Mouse (Mus musculus) embryonic stem cell, embryonic (primary cell): ENCODE data around the gene Tecr.

Source experiments
- CTCF ChIA-PET, 4 experiments: fragments of 300-600 bp in 2 of 4; fragments of 350-600 bp in 2 of 4; sonication (Branson Sonifier 250); formaldehyde crosslinking; loops; one replicate each; lab custom pipeline; 2022; ENCODE audit warnings: inconsistent platforms in 2 of 4; lab: Charles Lee
- POLR2A ChIA-PET, 4 experiments: fragments of 300-600 bp in 2 of 4; fragments of 350-600 bp in 2 of 4; sonication (Branson Sonifier 250); formaldehyde crosslinking; loops; one replicate each; lab custom pipeline; 2022; ENCODE audit warnings: antibody characterized with exemption in 4 of 4, inconsistent platforms in 1 of 4; lab: Charles Lee

The Tecr gene

DNA sequence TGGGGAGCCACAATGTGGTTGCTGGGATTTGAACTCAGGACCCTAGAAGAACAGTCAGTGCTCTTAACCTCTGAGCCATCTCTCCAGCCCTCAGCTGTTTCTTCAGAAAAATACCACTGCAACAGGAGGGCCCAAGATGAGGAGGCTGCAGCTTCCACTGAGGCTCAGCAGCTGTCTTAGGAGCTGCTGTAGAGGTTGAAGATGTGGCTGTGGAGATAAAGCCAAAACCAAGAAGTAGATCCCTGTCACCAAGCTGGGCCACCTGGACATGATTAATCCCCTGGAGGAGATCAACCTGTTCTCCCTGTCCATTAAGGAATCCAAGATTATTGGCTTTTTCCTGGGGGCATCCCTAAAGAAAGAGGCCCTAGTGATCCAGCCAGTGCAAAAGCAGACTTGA is 8.0 kb downstream of the Tecr start:
- CTCF ChIA-PET = interaction anchor here in 2 of 4 experiments (0.6 to 2.1 kb wide), 2 partner anchors 22 to 23 kb away, joined by 7 to 13 read pairs; no protein-coding TSS in a partner anchor
- POLR2A ChIA-PET = interaction anchor here in 2 of 4 experiments (1.0 to 2.8 kb wide), 5 partner anchors 9 to 140 kb away, joined by 3 to 9 read pairs (median 5); no protein-coding TSS in a partner anchor

DNA sequence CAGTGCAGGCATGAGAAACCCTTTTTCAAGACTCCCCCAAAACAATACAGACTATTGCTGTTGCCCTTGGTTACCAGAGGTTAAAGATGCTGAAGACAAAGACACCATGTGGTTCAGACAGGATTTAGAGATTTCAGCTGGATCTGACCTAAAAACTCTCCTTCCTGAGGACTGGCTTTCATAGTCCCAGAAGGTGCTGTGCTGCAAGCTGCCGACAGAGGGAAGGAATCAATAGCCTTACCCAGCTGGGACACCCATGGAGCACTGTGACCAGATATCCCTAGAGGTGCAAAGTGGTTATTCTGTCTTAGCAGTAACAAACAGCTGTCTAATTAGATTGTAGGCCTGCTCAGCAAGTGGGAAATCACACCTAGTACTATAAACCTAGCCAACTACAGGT is 9.6 kb downstream of the Tecr start:
- ChIA-PET CTCF (interaction anchor here (0.9 to 2.5 kb wide), 11 partner anchors 9 to 33 kb away, joined by 3 to 14 read pairs (median 4); partner anchors contain the start of gene Tecr (in 1 of the 4)), POLR2A (interaction anchor here (0.6 to 3.8 kb wide), 9 partner anchors 8 to 1281 kb away, joined by 3 to 35 read pairs (median 3); partner anchors contain the start of genes Dnajb1 (in 2 of the 4) and Tecr (in 2 of the 4))

DNA sequence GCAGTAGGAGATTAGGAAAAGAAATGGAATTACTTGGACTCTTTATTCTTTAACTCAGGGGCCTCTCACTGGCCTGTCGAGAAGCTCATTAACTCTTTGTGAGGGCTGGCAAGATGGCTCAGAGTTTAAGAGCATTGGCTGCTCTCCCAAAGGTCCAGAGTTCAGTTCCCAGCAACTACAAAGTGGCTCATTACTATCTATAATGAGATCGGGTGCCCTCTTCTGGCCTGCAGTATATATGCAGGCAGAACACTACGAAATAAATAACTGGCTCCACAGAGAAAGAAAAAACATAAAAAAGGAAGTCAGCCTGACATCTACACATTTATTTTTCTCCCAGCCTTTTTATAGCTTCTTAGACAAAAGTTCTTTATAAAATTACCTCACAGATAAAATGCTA is 11.4 kb downstream of the Tecr start:
- ChIA-PET CTCF (interaction anchor here in 2 of 4 experiments (0.7 to 2.5 kb wide), 5 partner anchors 11 to 61 kb away, joined by 3 to 14 read pairs (median 3); partner anchors contain the start of genes Dnajb1 (in 1 of the 2) and Tecr (in 1 of the 2)), POLR2A (interaction anchor here in 2 of 4 experiments (0.6 to 3.8 kb wide), 6 partner anchors 11 to 264 kb away, joined by 3 to 35 read pairs (median 4); partner anchors contain the start of genes Dnajb1 (in 2 of the 2), Tecr (in 2 of the 2) and Elmod2 (in 1 of the 2))

DNA sequence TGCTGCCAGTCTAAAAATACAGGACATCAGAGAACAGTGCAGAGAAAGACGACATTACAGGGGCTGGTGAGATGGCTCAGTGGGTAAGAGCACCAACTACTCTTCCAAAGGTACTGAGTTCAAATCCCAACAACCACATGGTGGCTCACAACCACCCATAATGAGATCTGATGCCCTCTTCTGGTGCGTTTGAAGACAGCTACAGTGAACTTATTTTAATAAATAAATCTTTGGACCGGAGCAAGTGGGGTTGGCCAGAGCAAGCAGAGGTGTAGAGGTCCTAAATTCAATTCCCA is 12.8 kb downstream of the Tecr start:
- ChIA-PET POLR2A (interaction anchor here (0.6 to 9.1 kb wide), 30 partner anchors 9 to 441 kb away, joined by 3 to 67 read pairs (median 6); partner anchors contain the start of genes Tecr (in 4 of the 4), Dnajb1 (in 3 of the 4), Ndufb7 (in 2 of the 4) and Asf1b (in 1 of the 4)), CTCF (interaction anchor here in 3 of 4 experiments (0.6 to 1.1 kb wide), 17 partner anchors 12 to 1035 kb away, joined by 3 to 6 read pairs (median 4); partner anchors contain the start of genes Ndufb7 (in 1 of the 3) and Tecr (in 1 of the 3))

DNA sequence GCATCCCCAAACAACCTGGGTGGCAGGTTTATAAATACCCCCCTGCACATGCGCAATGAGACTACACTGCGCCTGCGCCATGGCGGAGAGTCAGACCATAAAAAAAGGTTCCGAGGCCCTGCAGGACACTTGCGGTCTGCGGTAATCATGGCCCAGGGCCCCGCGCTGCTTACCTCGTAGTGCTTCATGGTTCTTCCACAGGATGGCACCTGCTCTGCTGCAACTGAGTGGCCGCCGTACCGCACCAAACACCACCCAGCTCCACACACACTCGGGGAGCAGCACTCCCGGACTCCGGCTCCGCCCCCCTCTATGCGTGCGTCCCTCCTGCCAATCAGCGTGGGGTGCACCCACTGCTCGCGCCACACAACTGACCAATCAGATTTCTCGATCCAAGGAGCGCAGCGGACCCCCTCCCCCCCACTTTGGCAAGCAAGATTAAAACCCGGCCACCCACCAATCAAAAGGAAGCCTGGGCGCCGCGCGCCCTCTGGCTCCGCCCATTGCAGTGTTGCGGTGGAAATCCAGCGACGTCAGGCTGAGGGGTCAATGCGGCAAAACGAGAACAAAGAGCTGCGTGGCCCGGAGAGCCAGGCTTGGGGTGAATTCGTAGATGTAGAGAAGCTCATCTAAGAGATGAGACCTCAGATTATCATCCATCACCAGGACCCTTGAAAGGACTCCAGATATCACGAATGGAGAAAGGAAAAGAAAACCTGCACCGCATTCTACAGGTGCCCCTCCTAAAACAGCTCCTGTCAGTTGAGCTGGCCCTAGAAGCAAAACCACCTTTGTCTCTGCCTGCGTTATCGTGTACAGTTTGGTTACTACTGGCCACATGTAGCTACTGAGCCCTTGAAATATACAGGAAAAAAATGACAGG is 13.4 kb downstream of the Tecr start:
- ChIA-PET POLR2A (interaction anchor here (0.6 to 9.1 kb wide), 35 partner anchors 8 to 441 kb away, joined by 3 to 67 read pairs (median 4); partner anchors contain the start of genes Tecr (in 4 of the 4), Dnajb1 (in 3 of the 4), Asf1b (in 2 of the 4) and Gm10644 (in 2 of the 4)), CTCF (interaction anchor here in 3 of 4 experiments (0.6 to 1.1 kb wide), 20 partner anchors 12 to 1035 kb away, joined by 3 to 6 read pairs (median 3); partner anchors contain the start of genes Ndufb7 (in 1 of the 3) and Tecr (in 1 of the 3))

DNA sequence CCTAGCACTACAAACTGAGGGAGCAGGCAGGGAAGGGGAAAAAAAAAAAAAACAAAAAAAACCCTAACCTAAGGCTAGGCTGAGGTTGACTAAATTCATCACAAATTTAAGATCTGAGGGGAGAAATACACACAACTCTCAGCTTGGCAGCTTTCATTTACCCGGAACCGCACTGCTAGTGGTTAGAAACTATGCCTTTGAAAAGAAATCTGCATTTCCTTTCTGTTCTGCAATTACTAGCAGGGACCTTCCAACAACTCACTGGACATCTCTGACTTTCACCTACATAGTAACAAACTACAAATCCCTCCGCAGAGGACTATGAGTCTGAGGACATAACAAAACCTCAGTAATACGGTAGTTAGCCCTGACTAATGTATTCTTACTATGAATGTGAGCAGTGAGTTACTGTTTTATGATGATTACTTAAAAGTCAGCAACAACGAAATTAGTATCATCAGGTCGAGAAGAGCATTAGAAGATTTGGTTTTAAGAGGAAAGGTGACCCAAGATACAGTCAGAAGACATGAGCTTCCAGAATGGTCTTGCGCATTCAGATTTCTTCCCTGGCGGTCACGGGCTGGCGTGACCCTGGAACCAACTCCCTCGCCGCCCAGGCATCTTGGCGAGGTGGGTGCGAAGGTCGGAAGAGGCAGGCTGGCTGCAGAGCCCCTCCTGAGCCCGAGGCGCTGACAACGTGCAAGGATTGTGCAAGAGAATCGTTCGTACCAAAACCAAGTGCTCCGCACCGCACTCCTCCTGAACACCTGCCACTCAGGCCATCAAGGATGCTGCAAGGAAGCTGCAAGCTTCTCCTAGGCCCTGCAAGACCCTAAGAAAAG is 14.2 kb downstream of the Tecr start:
- CTCF ChIA-PET = interaction anchor here in 2 of 4 experiments (0.6 to 1.1 kb wide), 3 partner anchors 27 to 363 kb away, joined by 3 to 4 read pairs (median 3); partner anchors contain the start of gene Ndufb7 (in 1 of the 2)
- POLR2A ChIA-PET = interaction anchor here in 3 of 4 experiments (0.7 to 9.1 kb wide), 24 partner anchors 7 to 434 kb away, joined by 3 to 67 read pairs (median 6); partner anchors contain the start of genes Tecr (in 3 of the 3), Dnajb1 (in 2 of the 3), Ndufb7 (in 2 of the 3) and Asf1b (in 1 of the 3)

DNA sequence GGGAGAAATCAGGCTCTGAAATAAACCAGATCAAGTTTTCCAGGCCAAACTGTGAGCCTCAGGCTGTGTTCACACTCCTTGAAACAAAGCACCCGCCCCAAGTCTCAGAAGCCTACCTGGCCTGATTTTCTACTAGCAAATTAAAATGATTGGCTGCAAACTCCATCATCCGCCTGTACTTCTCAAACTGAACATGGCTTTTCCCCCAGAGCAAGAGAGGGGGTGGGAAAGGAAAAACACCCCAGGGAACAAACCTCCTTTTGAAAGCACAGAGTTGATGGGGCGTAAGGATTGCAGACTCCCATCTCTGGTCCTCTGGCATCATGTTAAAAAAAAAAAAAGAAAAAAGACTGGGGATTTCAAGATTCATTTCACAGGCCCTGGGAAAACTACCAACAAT is 15.1 kb downstream of the Tecr start:
- POLR2A ChIA-PET = interaction anchor here in 3 of 4 experiments (0.7 to 9.1 kb wide), 15 partner anchors 9 to 363 kb away, joined by 3 to 67 read pairs (median 5); partner anchors contain the start of genes Dnajb1 (in 3 of the 3), Tecr (in 3 of the 3), Asf1b (in 1 of the 3) and Gm10644 (in 1 of the 3)
- CTCF ChIA-PET = interaction anchor here in 1 of 4 experiments (1.0 kb wide), 1 partner anchor 307 kb away, joined by 4 read pairs; the partner anchor contains the start of gene Adgrl1

DNA sequence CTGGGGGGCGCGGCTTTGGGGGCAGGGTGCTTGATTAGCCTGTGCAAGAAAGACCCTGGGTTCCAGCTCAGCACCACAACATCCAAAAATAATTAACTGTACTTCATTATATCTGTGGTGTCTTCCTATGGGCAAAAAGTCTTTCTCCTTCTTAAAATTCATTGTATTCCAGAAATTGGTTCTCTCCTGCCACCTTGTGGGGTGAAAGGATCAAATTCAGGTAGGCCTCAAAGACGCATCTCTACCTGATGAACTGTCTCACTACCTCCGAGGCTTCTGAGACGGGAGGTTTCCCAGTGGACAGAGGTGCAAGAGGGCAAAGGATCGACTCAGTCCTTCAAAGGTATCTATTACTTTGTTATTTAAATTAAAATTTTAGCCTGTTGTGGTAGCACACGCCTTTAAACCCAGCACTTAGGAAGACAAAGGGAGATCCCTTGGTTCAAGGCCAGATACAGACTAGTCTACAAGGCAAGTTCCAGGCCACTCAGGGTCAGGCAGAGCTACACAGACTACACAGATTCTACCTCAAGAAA is 17.2 kb downstream of the Tecr start:
- ChIA-PET CTCF (interaction anchor here in 3 of 4 experiments (0.6 to 1.6 kb wide), 3 partner anchors 24 to 186 kb away, joined by 3 to 4 read pairs (median 3); partner anchors contain the start of gene Ndufb7 (in 1 of the 3)), POLR2A (interaction anchor here in 3 of 4 experiments (1.0 to 9.1 kb wide), 9 partner anchors 8 to 23 kb away, joined by 3 to 67 read pairs (median 10); partner anchors contain the start of genes Dnajb1 (in 2 of the 3), Tecr (in 2 of the 3) and Ndufb7 (in 1 of the 3))

DNA sequence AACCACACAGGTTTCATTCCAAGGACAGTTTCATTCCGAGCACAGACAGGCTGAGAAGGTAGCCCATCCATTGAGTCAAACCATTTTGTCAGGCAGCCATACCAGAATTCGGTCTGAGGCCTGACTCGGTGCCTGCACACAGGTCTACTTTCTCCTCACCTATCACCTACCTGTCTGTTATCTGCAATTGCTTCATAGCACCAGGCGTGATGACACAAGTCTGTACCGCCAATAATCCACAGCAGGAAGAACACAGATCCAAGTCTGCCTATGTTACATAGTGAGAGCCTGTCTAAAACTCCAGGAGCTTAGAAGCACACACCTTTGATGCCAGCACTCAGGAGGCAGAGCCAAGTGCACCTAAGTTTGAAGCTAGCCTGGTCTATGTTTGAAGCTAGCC is 18.9 kb downstream of the Tecr start:
- ChIA-PET CTCF (interaction anchor here in 2 of 4 experiments (1.0 to 1.2 kb wide), 4 partner anchors 11 to 367 kb away, joined by 3 to 4 read pairs (median 3); partner anchors contain the start of gene Asf1b (in 1 of the 2)), POLR2A (interaction anchor here in 2 of 4 experiments (1.2 to 9.1 kb wide), 10 partner anchors 9 to 22 kb away, joined by 3 to 67 read pairs (median 8); partner anchors contain the start of genes Dnajb1 (in 2 of the 2), Ndufb7 (in 2 of the 2) and Tecr (in 2 of the 2))

DNA sequence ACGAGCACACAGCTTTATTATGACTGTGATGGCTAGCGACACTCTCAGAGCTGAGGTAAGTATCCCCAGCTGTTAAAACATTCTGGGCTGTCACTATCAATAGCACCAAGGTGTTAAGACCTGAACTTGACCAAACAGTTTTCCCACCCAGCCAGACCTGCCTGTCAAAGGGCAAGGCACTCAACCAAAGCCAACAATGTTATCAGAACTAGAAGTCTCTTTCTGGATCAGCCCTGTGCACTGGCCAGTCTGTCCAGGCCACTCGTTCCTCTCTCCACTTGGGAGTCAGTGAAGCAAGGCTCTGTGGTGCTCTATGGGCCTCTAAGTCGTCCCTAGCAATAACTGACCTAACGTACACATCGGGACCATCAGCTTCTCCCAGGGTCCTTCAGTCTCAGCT is 20.1 kb downstream of the Tecr start:
- CTCF ChIA-PET = interaction anchor here in 2 of 4 experiments (0.7 to 1.1 kb wide), 2 partner anchors 10 to 368 kb away, joined by 4 to 8 read pairs; partner anchors contain the start of gene Asf1b (in 1 of the 2)
- POLR2A ChIA-PET = interaction anchor here in 2 of 4 experiments (1.2 to 9.1 kb wide), 9 partner anchors 7 to 68 kb away, joined by 3 to 67 read pairs (median 10); partner anchors contain the start of genes Dnajb1 (in 2 of the 2), Tecr (in 2 of the 2) and Ndufb7 (in 1 of the 2)

DNA sequence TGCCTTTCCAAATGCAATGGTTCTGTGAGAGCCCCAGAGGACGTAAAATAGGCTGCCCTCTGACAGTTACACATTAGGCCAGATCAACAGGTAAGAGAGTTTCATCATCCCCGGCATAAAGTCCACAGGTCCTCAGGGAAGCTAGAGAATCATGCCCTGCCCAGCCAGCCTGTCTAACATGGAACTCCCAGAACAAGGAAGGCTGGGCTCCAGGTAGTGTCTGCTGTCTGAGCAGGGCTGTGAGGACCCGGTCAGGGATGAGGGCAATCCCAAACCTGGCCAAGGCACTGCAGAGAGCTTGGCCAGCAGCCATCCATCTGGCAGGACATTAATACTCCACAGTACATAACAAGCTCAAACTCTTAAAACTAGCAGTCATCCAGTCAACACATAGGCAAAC is 22.4 kb downstream of the Tecr start:
- CTCF ChIA-PET = no interaction called here

DNA sequence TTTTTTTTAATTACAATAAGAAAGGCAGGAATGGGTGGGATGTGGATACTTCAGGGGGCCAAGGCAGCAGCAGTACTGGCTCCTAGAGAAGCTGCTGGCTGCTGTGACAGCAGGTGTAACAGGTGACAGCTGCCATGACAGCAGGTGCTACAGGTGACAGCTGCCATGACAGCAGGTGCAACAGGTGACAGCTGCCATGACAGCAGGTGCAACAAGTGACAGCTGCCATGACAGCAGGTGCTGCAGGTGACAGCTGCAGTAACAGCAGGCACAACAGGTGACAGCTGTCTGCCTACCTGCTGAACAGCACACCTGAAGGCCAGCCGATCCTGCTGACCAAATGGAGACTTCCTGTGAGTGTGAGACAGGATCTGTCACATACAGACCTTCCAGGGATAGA is 23.0 kb downstream of the Tecr start:
- ChIA-PET CTCF (interaction anchor here in 1 of 4 experiments (0.6 kb wide), 1 partner anchor 69 kb away, joined by 3 read pairs; no protein-coding TSS in a partner anchor), POLR2A (interaction anchor here in 2 of 4 experiments (1.0 to 2.6 kb wide), 5 partner anchors 10 to 68 kb away, joined by 3 to 12 read pairs (median 6); partner anchors contain the start of genes Dnajb1 (in 1 of the 2) and Tecr (in 1 of the 2))

More for the DNA sequence above, 22.4 kb downstream of the Tecr start:
- POLR2A ChIA-PET = interaction anchor here in 3 of 4 experiments (0.5 to 2.6 kb wide), 10 partner anchors 8 to 315 kb away, joined by 3 to 12 read pairs (median 6); partner anchors contain the start of genes Adgrl1 (in 1 of the 3), Dnajb1 (in 1 of the 3) and Tecr (in 1 of the 3)

DNA sequence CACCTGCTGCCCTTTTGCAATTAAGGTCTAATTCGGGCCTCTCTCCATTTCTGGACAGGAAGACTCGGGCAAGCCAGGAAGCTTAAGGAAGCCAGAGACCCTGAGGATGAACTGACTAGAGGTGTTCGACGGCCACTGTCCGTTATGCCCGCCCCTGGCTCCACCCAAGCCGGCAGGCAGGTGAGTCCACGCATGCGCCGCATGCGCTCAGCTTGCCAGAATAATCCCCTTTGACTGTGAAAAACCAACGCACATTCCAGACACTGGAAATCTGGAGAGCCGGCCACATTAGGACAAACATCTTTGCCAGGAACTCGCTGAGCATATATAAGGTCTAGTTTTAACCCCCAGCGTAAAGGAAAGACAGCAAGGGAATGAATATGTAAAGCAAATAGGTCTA is 24.5 kb downstream of the Tecr start:
- CTCF ChIA-PET = interaction anchor here in 1 of 4 experiments (1.3 kb wide), 1 partner anchor 18 kb away, joined by 3 read pairs; no protein-coding TSS in a partner anchor
- POLR2A ChIA-PET = interaction anchor here in 3 of 4 experiments (0.7 to 8.4 kb wide), 9 partner anchors 8 to 26 kb away, joined by 3 to 67 read pairs (median 6); partner anchors contain the start of gene Ndufb7 (in 1 of the 3)

DNA sequence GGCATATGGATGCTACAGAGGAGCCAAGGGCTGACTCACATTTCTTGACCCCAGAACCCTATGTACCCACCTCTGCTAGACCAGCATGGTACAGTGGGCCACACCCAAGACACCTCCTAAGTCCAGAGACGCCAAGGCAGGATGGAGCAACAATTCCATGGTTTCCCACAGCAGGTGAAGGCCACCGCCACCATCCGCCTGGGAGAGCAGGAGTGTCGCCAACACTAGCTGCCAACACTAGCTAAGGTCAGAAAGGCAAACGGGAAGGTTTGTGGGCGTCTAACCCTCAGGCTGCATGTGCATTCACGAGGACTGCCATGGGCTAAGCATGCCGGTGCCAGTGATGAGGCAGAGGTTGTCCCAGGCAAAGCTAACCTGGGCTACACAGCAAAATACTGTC is 25.5 kb downstream of the Tecr start:
- POLR2A ChIA-PET = interaction anchor here in 2 of 4 experiments (1.1 to 8.4 kb wide), 6 partner anchors 9 to 22 kb away, joined by 3 to 67 read pairs (median 6); partner anchors contain the start of gene Ndufb7 (in 1 of the 2)
- CTCF ChIA-PET = interaction anchor here in 1 of 4 experiments (1.3 kb wide), 1 partner anchor 17 kb away, joined by 3 read pairs; no protein-coding TSS in a partner anchor

DNA sequence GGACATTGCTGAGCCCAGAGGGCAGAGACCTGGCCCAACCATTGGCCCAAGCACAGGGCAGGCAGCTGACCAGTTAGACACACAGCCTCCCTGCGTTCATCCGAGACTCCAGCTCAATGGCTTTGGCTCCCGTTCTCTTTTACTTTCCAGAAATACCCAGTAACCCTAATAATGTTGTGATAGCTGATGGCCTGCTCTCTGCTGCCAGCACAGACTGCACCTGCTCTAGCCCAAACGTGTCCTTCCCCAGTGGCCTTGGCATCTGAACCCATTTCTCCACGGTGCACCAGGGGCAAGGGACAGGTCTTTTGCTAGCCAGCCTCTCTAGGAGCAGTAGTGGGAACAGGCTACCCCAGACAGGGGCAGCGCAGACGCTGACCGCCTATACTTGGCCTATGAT is 26.9 kb downstream of the Tecr start:
- ChIA-PET POLR2A (interaction anchor here in 2 of 4 experiments (0.8 to 8.4 kb wide), 8 partner anchors 9 to 26 kb away, joined by 3 to 67 read pairs (median 5); partner anchors contain the start of gene Ndufb7 (in 1 of the 2)), CTCF (interaction anchor here in 1 of 4 experiments (1.1 to 1.6 kb wide), 2 partner anchors 14 to 374 kb away, joined by 3 to 5 read pairs; partner anchors contain the start of genes Asf1b and Gm10644)
